In genomic region chr1:169459071-169459782, GRCm38 (mm10) we compare ENCODE assay signal across 8 mouse cellular contexts.
DNase-seq lines count a peak whose midpoint lies in the region; ATAC-seq and TF ChIP-seq lines count a peak whose summit lies in the region.

No protein-coding gene starts in this region.

- TF ChIP-seq CTCF in cortical plate, adult 2 months (IDR thresholded peaks at IDR 0.05; ENCODE audit: extremely low read depth, insufficient read depth, low read length) = peak; percentile 81
- peak; percentile 72 for TF ChIP-seq CTCF in kidney, adult 2 months (conservative IDR thresholded peaks at IDR 0.05; ENCODE audit: insufficient read depth, insufficient read length, low read depth, low read length)
- peak; percentile 54; the same call in 1 of the 2 replicates for TF ChIP-seq CTCF in liver, adult 2 months (IDR thresholded peaks at IDR 0.05; ENCODE audit: low read depth, low read length)

- WGBS in kidney, adult 2 months = 19% methylated on average over 11 of the region's 11 CpGs
- WGBS in liver, adult 2 months = 29% methylated on average over 11 of the region's 11 CpGs
- 8% methylated on average over 11 of the region's 11 CpGs for WGBS in neural tube, embryonic 11.5 days

- no peaks in the 10 kb centered on the region for H3K79me2 ChIP-seq in liver, adult 2 months (ENCODE audit: control insufficient read depth, insufficient read depth, low read length)

- H3K4me2 ChIP-seq in neural tube, embryonic 11.5 days (ENCODE audit: low read depth) = no peak overlapping the region

- no peaks in the 10 kb centered on the region; the same call in 1 of the 2 replicates for H3K4me1 ChIP-seq in cortical plate, adult 2 months (ENCODE audit: control insufficient read depth, insufficient read depth, low read length)
- H3K4me1 ChIP-seq in kidney, adult 2 months (ENCODE audit: control insufficient read depth, insufficient read depth, low read length) = no peaks in the 10 kb centered on the region
- peaks cover 2% of the 10 kb centered on the region for H3K4me1 ChIP-seq in liver, adult 2 months (ENCODE audit: control insufficient read depth, insufficient read depth, low read length)
- H3K4me1 ChIP-seq in neural tube, embryonic 11.5 days (ENCODE audit: control insufficient read depth, insufficient read depth, low read length) = 0 out of 2 replicates have a peak, but pooled peaks cover 6% of the 10 kb centered on the region

- H3K27ac ChIP-seq in cortical plate, adult 2 months (ENCODE audit: insufficient read depth, low read length) = no peak overlapping the region
- no peak overlapping the region for H3K27ac ChIP-seq in kidney, adult 2 months (ENCODE audit: insufficient read depth, low read depth, low read length)
- H3K27ac ChIP-seq in liver, adult 2 months (replicated peaks; ENCODE audit: insufficient read depth, low read depth, low read length) = no peak overlapping the region
- no peak overlapping the region for H3K27ac ChIP-seq in neural tube, embryonic 11.5 days (ENCODE audit: low read depth, low read length)

- no peak overlapping the region for H3K9ac ChIP-seq in liver, adult 2 months (ENCODE audit: low read depth, low read length)
- H3K9ac ChIP-seq in neural tube, embryonic 11.5 days (ENCODE audit: low read length) = no peak overlapping the region

- no peaks in the 10 kb centered on the region for H3K36me3 ChIP-seq in kidney, adult 2 months (ENCODE audit: control insufficient read depth, insufficient read depth, low read length)
- H3K36me3 ChIP-seq in liver, adult 2 months (ENCODE audit: control insufficient read depth, insufficient read depth, low read length) = no peaks in the 10 kb centered on the region
- no peaks in the 10 kb centered on the region for H3K36me3 ChIP-seq in neural tube, embryonic 11.5 days (ENCODE audit: control insufficient read depth, insufficient read depth, low read length)

- H3K4me3 ChIP-seq in cortical plate, adult 2 months (ENCODE audit: insufficient read depth, low read length) = no peak overlapping the region
- no peak overlapping the region for H3K4me3 ChIP-seq in kidney, adult 2 months (ENCODE audit: insufficient read depth, low read depth, low read length)
- H3K4me3 ChIP-seq in liver, adult 2 months (ENCODE audit: insufficient read depth, low read depth, low read length) = no peak overlapping the region
- no peak overlapping the region for H3K4me3 ChIP-seq in neural tube, embryonic 11.5 days (ENCODE audit: low read depth, low read length)

- no peaks in the 10 kb centered on the region for H3K9me3 ChIP-seq in neural tube, embryonic 11.5 days (ENCODE audit: control insufficient read depth, low read length)

- peak; percentile 74 for DNase-seq in 416B (ENCODE audit: low read depth)
- peak; percentile 20 for DNase-seq in WW6 (ENCODE audit: low read depth, low spot score)
- DNase-seq in heart, adult 8-10 months (ENCODE audit: low spot score) = peak; percentile 45
- peak; percentile 64 for DNase-seq in kidney, adult 2 months
- DNase-seq in liver, adult 2 months (ENCODE audit: extremely low read depth, low read depth, low spot score) = peak; percentile 30
- DNase-seq in neural tube, embryonic 11.5 days (ENCODE audit: low spot score) = peak; percentile 78
- DNase-seq in urinary bladder, postnatal 4 days (ENCODE audit: low spot score in 2 of 2) = peak; percentile 29 to 71

- no peaks in the 10 kb centered on the region for H3K27me3 ChIP-seq in kidney, adult 2 months (replicated peaks; ENCODE audit: control insufficient read depth, insufficient read depth, low read length)
- no peaks in the 10 kb centered on the region for H3K27me3 ChIP-seq in liver, adult 2 months (ENCODE audit: control insufficient read depth, insufficient read depth, low read length)
- H3K27me3 ChIP-seq in neural tube, embryonic 11.5 days (ENCODE audit: control insufficient read depth, insufficient read depth, low read length) = no peaks in the 10 kb centered on the region

- peak; percentile 90 for ATAC-seq in neural tube, embryonic 11.5 days (ENCODE audit: insufficient read depth, low FRiP score, low TSS enrichment)

- TF ChIP-seq POLR2A in cortical plate, adult 2 months (IDR thresholded peaks at IDR 0.05; ENCODE audit: extremely low read depth, insufficient read depth, low read length) = no peak
- no peak for TF ChIP-seq POLR2A in kidney, adult 2 months (IDR thresholded peaks at IDR 0.05; ENCODE audit: low read depth, low read length)
- no peak for TF ChIP-seq POLR2A in liver, adult 2 months (IDR thresholded peaks at IDR 0.05; ENCODE audit: extremely low read depth, insufficient read depth, low read length)

Comparison
In these comparisons a context has a peak if more than half of its experiments do, and no peak if none do; other contexts are left out.
1. DNase-seq: peak in every context shown above with its lines; median percentile 78 in neural tube, embryonic 11.5 days; 74 in 416B; 64 in kidney, adult 2 months; 50 in urinary bladder, postnatal 4 days; 45 in heart, adult 8-10 months; 30 in liver, adult 2 months; 20 in WW6.